Mouse (Mus musculus) myocyte (in vitro differentiated cells): Measurements from ENCODE around the gene Cln5.

Experiments used
- CEBPB ChIP-seq: IDR thresholded peaks from 2 replicates; pipeline ENCODE4 v1.6.1; 2011; ENCODE audit warnings: mild to moderate bottlenecking, moderate library complexity; ENCODE audit not compliant: poor library complexity, insufficient read depth, severe bottlenecking
- E2F4 ChIP-seq: IDR thresholded peaks from one replicate; pipeline ENCODE4 v1.6.1; 2011; ENCODE audit warnings: mild to moderate bottlenecking, control low read depth, moderate library complexity; ENCODE audit not compliant: insufficient read depth
- MAX ChIP-seq: IDR thresholded peaks from one replicate; pipeline ENCODE4 v1.6.1; 2011; ENCODE audit warnings: low read depth, mild to moderate bottlenecking, control low read depth
- MYOD1 ChIP-seq, 3 experiments: IDR thresholded peaks; one replicate each; pipeline ENCODE4 v1.6.1; 2011; ENCODE audit warnings: control low read depth in 2 of 3, low read depth in 2 of 3, mild to moderate bottlenecking in 2 of 3, moderate library complexity in 1 of 3; ENCODE audit not compliant: insufficient read length in 2 of 3, control insufficient read depth in 1 of 3
- MYOG ChIP-seq, 3 experiments: IDR thresholded peaks; one replicate each; pipeline ENCODE4 v1.6.1; 2011; ENCODE audit warnings: control low read depth in 2 of 3, low read depth in 2 of 3, mild to moderate bottlenecking in 2 of 3; ENCODE audit not compliant: insufficient read length in 2 of 3, control insufficient read depth in 1 of 3, insufficient read depth in 1 of 3
- POLR2A ChIP-seq: IDR thresholded peaks from one replicate; pipeline ENCODE4 v1.6.1; 2011; ENCODE audit warnings: low read depth, mild to moderate bottlenecking, control low read depth, moderate library complexity; ENCODE audit not compliant: insufficient read length
- POLR2AphosphoS2 ChIP-seq: IDR thresholded peaks from one replicate; pipeline ENCODE4 v1.6.1; 2011; ENCODE audit warnings: low read depth, control low read depth; ENCODE audit not compliant: insufficient read length
- SRF ChIP-seq: IDR thresholded peaks from one replicate; pipeline ENCODE4 v1.6.1; 2011; ENCODE audit warnings: low read depth; ENCODE audit not compliant: control insufficient read depth, insufficient read length
- TCF12 ChIP-seq: IDR thresholded peaks from one replicate; pipeline ENCODE4 v1.6.1; 2011; ENCODE audit warnings: mild to moderate bottlenecking, control low read depth; ENCODE audit not compliant: poor library complexity, insufficient read depth, severe bottlenecking
- TCF3 ChIP-seq: IDR thresholded peaks from one replicate; pipeline ENCODE4 v1.6.1; 2011; ENCODE audit warnings: low read depth, control low read depth; ENCODE audit not compliant: insufficient read length
- USF1 ChIP-seq: IDR thresholded peaks from one replicate; pipeline ENCODE4 v1.6.1; 2011; ENCODE audit warnings: low read depth, mild to moderate bottlenecking, control low read depth, moderate library complexity

DNA sequence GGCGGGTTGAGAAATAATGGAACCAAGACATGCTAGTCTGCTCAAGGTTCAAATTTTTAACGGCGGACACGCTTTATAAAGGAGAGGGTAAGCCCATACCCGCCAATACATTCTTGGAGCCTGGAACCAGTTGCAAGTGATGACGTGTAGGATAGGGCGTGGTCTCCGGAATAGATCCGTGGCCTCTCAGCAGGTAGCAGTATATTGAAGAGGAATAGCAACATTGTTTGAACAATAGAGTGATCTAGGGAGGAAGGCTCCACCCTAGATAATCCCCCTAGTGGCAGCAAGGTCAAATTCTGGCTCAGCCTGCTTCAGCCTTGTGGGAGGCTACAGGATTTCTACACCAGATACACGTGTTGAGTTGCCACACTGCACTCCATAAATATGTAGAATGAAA is 10.5 kb upstream of the Cln5 start:
- TF ChIP-seq MAX (no peak), POLR2A (no peak), MYOG (IDR thresholded peaks at IDR 0.05; ENCODE audit: control insufficient read depth in 1 of 3, insufficient read depth in 1 of 3, insufficient read length in 2 of 3, low read depth in 2 of 3) (no peak), TCF3 (no peak), E2F4 (no peak), MYOD1 (IDR thresholded peaks at IDR 0.05; ENCODE audit: control insufficient read depth in 1 of 3, insufficient read length in 2 of 3, low read depth in 2 of 3) (no peak), POLR2AphosphoS2 (no peak), TCF12 (no peak), SRF (no peak), USF1 (no peak), CEBPB (no peak)
